Mouse (Mus musculus): ENCODE measurements around the gene Tmem230.
"Not testable (repeated sequence)": the region's sequence is repeated elsewhere in the genome, so short reads cannot be mapped to it uniquely, and the experiment has no call there.

The Tmem230 gene

DNA sequence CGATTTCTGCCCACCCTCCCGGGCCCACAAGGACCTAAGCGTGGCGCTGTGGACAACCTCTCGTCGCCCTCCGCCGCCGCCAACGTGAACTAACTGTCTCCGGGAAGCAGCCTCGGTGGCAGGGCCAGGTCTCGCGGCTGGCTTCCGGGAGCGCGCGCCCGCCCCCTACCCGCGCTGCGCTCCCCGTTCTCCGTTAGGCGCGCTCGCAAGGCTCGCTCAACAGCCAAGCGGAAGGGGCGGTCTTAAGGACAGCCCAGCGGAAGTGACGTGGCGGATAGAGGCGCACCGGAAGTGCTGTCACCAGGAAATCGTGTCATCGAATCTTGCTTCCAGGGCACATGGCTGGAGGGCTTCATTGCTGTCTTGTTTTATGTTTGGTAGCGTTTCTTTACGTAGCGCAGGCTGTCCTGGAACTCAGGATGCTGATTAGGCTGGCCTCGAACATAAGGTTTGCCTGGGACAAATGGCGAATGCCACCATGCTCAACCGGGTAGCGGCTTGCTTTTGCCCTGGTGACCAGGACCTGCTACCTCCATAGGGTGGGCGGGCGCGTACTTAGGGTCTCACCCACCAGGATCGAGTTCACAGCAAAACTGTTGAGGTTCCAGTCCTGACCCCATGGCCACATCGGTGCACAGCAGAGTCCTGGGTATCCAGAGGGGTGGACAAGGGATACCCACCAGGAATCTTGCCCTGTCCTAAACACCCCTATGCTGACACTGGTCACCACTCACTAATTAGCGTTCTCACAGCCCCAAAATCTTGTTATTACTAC lies at the start of gene Tmem230:
Gene Tmem230, minus strand, starts transcription at position 269 of the 775 bp plus-strand sequence.
- peak; percentile 97 for DNase-seq (ENCODE audit: low read depth, low spot score)

DNA sequence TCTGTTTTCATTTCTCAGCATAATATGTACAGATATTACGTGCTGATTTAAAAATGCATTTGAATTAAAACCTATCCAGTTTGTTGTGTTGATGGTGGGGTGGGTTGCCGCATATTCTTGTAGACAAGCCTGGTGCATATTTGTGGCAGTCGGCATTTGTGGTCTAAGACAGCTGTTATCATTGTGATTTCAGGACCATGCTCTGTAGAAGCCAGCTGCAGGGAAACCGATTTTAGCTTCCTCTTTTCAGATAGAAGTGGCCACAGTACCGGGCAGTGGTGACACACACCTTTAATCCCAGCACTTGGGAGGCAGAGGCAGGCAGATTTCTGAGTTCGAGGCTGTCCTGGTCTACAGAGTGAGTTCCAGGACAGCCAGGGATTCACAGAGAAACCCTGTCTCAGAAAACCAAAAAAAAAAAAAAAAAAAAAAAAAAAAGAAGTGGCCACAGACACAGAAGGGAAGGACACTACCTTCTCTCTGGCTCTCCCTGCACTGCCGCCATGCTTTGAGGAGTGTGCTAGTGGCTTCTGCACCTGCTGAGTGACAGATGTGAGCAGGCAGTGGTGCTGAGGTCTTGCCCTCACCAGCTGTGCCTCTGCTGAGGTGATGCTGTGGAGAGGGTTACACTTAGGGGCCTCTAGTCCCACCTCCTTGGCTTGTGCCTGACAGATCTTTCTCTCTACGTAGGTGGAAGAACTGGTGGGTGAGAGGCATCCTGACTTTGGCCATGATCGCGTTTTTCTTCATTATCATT lies 46.3 kb upstream of the Tmem230 start:
- DNase-seq (ENCODE audit: low read depth, low spot score) = no peak

DNA sequence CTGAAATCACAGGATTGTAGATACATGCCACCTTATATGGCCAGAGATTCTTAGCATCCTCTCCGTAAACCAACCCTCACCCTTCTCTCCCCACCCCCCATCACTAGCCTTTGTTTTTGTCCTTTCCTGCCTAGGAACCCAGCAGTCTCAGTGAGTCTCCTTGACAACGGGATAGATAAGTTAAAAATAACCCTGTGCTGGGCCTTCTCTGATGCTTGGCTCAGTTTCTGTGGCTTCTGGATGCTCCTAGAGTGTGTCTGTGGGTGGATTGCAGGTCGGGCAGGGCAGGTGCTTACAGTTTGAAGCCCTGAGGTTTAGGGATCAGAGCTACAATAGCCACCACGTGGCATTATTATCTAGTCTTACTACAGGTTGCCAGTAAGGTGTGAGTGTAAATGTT lies 44.5 kb upstream of the Tmem230 start:
- DNase-seq (ENCODE audit: low read depth, low spot score) = no peak

DNA sequence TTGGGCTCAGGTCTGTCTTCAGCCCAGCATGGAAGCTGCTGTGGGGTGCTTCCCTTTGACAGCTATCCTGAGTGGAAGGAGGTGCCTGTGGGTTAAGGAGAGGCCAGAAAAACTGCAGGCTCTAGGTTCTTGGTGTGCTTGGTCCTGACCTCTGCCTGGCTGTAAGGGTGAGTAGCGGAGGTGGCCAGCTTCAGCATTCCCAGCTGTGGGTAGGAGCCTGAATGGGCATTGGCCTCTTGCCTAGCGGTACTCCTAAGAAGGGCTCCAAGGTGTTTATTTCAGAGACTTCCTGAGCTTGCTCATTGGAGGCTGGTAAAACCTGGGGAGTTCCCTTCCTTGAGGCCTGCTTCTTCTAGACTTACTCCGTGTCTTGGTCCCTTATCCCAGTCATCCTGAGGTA lies 43.7 kb upstream of the Tmem230 start:
- no peak for DNase-seq (ENCODE audit: low read depth, low spot score)

DNA sequence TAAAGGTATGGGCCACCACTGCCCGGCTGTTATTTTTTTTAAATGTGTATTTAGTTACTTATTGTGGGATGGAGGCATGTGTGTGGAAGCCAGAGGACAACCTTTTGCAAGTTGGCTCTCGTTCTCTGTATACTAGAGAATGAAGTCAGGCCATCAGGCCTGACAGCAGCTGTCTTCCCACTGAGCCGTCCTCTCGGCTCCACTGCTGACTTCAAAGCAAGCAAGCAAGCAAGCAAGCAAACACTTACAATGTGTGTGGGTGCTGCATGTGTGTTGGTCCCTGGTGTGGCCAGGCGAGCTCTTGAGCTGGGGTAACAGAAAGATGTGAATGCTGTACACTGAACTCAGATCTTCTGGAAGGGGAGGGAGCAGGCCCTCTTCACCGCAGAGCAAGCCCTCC lies 43.2 kb upstream of the Tmem230 start:
- no peak for DNase-seq (ENCODE audit: low read depth, low spot score)

DNA sequence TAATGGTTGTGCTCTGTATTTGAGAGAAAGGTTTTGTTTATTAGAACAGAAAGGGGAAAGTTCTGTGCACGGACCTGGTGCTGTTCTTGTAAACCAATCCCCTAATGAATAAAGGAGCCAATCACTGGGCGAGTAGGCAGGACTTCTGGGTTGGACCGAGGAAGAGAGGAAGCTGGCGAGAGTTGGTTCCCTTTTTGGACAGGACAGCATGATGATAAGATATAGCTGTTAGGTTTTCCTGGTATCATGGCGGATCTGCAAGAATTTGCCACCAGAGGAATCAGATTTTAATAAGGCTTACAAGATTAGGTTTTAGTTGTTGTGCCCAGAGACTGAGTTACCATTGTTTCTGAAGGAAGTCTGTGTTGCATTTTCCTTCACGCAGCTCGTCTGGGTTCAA lies 41.6 kb upstream of the Tmem230 start:
- not testable (repeated sequence) for DNase-seq (ENCODE audit: low read depth, low spot score)

DNA sequence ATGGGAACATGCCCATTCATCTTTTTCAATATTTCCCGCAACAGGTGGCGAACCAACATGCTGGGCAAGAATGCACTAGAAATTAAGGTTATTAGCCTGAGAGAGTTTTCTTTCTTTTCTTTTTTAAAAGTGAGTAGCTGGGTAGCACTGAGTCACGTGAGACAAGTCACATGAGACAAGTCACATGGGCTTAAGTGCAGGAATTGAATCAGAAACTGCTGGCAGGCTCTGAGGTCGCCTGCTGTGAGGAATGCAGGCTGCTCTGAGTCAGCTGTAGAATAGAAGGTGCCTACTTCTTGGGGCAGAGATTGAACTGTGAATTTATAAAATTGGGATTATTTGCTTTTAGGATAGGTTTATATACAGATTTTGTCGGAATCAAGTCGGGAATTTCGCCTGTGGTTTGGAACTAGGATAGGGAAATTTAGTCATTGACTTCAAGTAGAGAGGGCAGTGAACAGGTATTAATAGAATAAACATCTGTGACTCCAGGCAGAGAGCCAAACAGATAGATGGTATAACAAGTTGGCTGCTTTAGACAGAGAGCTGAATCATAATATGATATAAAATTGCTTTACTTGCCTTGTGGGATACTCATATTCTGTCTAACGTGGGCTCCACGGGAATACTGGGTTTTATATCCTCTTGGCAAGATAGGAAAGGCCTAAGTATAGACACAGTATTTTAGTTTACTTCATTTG lies 38.9 kb upstream of the Tmem230 start:
- DNase-seq (ENCODE audit: low read depth, low spot score) = peak; percentile 94

DNA sequence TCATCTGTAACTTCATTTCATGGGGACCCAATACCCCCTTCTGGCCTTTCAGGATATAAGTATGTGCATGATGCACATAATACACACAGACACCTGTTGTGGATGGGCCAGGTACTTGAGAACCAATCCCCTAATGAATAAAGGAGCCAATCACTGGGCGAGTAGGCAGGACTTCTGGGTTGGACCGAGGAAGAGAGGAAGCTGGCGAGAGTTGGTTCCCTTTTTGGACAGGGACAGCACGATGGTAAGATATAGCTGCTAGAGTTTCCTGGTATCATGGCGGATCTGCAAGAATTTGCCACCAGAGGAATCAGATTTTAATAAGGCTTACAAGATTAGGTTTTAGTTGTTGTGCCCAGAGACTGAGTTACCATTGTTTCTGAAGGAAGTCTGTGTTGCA lies 38.1 kb upstream of the Tmem230 start:
- DNase-seq (ENCODE audit: low read depth, low spot score) = not testable (repeated sequence)

DNA sequence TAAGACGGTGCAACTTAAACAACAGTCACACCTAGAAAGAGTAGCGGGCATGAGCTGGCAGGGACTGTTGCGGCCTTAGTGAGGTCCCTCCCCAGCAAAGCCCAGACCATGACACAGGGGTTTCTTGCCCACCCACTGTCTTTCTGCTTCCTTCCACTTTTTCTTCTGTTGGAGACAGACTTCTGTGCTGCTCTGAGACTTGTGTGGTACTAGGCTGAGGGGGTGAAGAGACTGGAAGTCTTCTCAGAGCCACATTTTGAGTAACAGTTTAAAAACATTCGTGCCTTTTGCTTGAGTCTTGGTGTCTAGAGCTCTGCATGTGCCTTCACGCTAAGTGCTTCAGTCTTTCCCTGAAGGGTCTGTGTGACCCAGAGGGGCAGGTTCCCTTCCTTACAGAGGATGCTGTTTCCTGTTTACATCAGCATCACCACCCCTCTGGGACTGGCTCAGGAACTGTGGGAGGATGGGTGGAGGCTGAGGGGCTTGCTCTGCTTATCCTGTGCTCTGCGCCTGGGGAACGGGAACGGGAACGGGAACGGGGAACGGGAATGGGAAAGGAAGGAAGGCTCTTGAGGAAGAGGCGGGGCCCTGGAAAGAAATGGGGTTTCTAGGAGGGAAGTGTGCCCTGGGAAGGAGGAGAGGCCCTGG lies 37.0 kb upstream of the Tmem230 start:
- DNase-seq (ENCODE audit: low read depth, low spot score) = peak; percentile 53

DNA sequence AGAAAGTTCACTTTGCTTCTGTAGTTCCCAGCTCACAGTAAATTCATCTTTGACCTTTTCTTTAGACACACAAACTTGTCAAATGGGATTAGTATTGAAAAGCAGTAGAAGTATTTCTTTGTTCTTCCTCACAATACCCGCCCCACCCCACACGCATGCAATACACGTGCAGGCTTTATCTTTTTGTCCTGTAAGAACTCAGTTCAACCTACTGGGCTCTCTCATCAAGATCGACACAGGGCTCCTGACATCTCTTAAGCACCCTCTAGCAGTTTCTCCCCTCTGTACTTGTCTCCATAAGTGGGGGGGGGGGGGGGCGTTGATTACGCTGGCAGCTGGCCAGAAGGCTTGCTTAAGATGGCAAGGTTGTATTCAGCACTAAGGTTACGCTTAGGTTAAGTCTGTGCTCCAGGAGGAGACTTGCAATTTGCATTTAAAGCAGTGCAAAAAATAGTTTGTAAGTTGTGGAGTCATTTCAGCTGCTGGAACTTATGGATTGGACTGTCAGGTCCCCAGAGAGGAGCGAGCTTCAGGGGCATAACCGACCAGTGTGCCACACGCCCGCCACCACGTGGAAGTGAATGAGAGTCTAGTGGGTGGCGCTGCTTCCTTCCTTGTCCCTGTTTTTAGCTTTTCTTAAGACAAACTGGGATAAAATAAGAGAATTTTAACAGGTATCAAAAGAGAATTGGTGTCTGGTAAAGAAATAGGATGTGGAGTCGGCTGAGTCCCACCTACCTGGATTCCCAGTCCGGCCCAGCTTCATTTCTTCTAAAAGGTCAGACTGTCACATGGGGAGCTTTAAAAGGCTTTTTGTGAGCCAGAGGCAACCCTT lies 35.8 kb upstream of the Tmem230 start:
- DNase-seq (ENCODE audit: low read depth, low spot score) = peak; percentile 77

DNA sequence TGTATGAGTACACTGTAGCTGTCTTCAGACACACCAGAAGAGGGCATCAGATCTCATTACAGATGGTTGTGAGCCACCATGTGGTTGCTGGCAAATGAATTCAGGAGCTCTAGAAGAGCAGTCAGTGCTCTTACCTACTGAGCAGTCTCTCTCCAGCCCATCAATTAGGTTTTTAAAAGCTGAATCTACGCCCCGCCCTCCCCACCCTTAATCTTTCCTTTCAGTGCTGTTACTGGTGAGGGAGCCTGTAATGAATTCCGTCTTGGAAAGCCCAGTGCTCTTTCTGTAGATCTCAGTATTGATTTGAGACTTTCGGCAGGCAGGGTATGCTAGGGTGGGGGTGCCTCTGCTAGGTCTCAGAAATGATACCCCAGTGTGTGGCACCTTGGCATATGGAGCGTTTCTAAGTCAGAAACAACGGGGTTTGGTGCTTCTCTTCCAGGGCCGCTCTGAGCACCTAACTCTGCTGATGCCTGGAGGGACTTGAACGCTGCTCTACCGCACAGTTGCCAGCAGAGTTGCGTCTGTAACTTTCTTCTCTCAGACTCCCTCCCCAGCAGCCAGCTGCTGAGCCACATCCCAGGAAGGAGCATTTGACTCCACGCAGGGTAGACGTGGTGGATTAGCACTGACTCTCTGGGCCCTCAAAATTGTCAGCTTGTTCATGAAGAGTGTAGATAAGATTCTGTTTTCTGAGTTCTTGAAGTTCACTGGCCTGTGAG lies 35.0 kb upstream of the Tmem230 start:
- peak; percentile 65 for DNase-seq (ENCODE audit: low read depth, low spot score)

DNA sequence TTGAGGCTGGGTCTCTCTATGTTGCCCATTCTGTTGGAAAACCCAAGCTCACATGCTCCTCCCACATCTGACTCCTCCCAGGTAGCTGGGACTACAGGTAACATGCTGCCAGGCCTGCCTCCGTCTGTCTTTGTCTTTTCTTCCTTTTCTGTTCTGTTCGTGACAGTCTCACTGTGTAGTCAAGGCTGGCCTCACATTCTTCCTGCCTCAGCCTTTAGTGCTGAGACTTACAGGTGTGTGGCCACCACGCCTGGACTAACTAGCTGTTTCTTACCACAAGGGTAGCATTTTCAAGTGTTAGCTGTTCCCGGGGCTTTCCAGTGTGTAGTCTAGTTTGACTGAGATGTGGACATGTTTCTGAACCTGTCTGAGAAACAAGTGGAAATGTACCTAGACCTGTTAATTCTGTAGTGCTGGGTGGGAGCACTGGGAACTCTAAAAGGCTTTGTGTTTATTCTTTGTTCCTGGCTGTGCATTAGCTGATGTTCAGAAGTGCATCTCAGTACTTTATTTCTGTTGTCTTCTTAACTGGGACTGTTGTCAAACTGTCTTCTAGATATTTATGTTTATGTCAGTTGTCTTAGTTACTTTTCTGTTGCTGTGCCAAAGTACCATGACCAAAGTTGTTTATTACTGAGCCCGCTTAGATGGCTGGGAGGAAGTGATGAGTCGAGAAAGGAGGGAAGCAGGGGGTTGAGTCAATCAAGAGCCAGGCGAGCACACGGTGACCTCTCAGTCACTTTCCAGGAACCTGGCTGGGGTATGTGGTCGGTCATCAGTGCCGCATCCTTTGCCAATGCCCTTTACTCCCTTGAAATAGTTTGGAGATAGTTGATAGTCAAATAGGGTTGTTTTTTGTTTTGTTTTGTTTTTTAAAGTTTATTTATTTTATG lies 34.2 kb upstream of the Tmem230 start:
- no peak for DNase-seq (ENCODE audit: low read depth, low spot score)

DNA sequence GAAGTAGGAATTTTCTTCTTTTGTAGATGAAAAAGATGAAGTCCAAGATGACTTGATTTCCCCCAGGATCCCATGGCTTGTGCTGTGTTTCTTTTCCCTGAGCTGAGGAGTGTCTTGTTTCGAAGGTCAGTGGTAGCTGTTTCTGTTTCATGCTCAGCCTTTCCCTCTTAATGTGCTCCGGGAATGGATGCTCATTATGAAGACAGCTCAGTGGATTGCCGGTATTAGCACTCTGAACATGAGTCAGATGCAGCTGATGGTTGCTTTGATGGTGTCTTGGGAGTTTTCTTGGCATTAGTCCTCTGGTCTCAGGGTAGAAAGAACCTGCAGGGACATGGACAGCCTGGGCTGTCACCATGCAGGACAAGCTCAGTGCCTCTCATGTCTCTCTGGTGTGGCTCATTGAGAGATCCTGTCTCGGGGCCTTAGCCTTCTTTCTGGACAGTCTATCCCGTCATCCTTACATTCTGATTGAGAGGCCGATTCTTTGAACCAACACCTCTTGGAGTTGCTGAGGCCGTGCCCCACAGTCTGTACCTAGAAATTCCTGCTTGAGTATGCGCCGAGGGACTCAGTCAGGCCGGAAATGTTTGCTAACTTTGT lies 33.0 kb upstream of the Tmem230 start:
- no peak for DNase-seq (ENCODE audit: low read depth, low spot score)

DNA sequence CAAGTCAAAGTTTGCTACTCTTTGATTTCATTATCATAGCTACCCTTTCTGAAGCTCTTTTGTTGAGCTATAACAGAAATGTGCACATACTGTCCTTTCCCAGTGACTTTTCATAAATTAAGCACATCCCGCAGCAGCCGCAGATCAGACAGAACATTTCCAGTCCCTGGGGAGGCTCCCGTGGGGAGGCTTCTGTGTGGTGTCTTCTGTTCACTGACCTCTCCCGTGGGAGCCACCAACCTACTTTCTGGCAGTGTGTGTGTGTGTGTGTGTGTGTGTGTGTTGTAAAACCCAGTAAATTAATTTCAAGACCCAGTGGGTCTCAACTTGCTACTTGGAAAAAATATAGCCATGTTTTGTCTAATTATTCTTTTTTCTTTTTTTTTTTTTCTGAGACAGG lies 32.4 kb upstream of the Tmem230 start:
- DNase-seq (ENCODE audit: low read depth, low spot score) = no peak

DNA sequence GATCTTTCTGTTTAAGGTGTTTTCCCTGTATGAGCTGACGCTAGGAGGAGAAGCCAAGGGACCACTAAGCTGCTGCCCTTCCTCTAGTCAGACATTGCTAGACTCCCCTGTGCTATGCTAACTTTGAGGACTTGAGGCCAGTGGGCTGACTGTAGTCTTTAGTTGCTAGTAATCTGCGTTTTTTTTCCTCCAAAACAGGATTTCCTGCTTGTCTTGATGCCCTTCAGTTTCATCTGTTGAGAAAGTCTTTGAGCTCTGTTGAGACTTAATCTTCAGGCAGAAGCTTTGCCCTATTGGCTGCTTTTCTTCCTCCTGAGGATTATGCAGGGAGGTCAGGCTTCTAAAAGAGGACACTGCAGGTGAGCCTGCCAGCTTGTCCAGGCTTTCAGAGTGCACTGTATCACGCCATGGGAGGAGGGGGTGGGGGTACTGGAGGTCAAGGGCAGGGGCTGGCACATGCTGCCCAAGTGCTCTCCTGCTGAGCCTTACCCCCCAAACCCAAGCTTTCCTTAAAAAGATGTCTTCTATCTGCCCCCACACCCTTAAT lies 31.8 kb upstream of the Tmem230 start:
- DNase-seq (ENCODE audit: low read depth, low spot score) = no peak

DNA sequence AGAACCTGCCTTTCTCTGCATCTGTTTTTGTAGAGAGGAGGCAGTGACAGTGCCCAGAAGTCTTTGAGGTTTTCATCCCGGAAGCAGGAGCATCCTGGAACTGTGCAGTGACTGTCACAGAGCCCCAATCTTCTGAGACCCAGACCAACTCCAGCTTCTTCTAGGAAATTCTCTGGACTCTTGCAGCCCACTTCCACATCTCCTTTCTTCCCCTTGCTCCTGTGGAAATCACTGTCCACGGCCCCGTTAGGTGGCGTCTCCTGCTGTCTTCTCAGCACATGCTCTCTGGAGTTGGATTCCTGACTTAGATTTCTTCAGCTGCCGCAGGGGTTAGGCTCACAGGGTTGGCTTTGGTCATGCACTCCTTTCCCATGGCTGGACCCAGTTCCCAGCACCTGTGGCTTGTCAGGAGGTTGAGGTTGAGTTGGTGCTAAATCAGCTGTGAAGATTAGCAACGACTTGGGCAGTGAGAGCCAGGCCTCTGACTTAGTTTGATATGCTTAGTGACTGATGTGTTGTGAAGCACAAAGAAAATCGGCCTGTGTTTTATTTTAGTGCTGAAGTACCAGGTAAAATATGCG lies 30.8 kb upstream of the Tmem230 start:
- DNase-seq (ENCODE audit: low read depth, low spot score) = no peak

DNA sequence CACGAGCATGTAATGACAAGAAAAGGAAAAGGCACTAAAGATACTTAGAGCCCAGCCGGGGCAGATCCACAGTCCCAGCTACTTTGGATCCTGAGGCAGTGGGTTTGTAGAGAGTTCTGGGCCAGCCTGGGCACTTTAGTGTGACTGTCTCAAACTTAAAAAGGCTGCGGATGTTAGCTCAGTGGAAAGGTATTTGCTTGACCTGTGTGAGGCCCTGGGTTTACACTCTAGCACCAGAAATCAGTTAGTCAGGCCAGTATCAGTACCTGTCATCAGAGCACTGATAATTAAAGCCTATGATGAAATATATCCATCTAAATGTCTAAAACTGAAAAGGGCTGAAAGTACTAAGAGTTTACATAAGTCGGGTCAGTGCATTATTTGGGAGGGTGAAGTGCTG lies 28.6 kb upstream of the Tmem230 start:
- no peak for DNase-seq (ENCODE audit: low read depth, low spot score)

DNA sequence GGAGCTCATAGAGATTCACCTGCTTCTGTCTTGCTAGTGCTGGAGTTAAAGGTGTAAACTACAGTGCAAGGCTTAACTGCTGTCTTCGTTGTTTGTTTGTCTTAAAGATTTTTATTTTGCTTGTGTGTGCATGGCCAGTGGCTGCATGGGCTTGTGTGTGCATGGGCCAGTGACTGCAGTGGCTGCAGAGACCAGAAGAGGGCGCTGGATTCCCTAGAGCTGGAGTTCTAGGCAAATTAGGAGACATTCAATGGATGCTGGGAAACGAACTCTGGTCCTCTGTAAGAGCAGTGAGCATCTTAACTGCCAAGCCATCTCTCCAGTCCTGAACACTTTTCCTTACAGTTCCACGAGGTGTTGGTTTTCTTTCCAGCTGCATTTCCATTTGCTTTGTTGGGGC lies 27.9 kb upstream of the Tmem230 start:
- peak; percentile 74 for DNase-seq (ENCODE audit: low read depth, low spot score)

Data from ZHBTc4 (cell line).